Mouse (Mus musculus): Measurements from ENCODE around the gene Sept12. TPM values are rescaled to one million over a fixed set of nuclear protein-coding genes. Genes with fewer than 3 reads are reported as not detected.

Sept12 gene
- polyA plus RNA-seq, 2 experiments: 0.05 TPM; not detected in 1

GRCm38 (mm10) chr16:4998984-4999383, 1.3 kb upstream of the Sept12 start:
- Histone ChIP-seq H3K4me1 (ENCODE audit: control insufficient read depth, insufficient read depth, low read length) (no peaks in the 10 kb centered on the region), H3K9me3 (ENCODE audit: control insufficient read depth, low read length) (no peaks in the 10 kb centered on the region), H3K27ac (replicated peaks; ENCODE audit: low read depth, low read length) (no peak overlapping the region), H3K27me3 (ENCODE audit: control insufficient read depth, insufficient read depth, low read length) (no peaks in the 10 kb centered on the region), H3K4me3 (replicated peaks; ENCODE audit: low read length) (no peak overlapping the region), H3K36me3 (ENCODE audit: control insufficient read depth, insufficient read depth, low read length) (no peaks in the 10 kb centered on the region), H3K4me2 (replicated peaks; ENCODE audit: low read depth, low read length, severe bottlenecking) (no peak overlapping the region), H3K9ac (ENCODE audit: low read depth, low read length, severe bottlenecking) (no peak overlapping the region)
- ATAC-seq (ENCODE audit: low FRiP score, low read depth) (no peak), DNase-seq (ENCODE audit: low spot score) (no peak)
- 60% methylated on average over 1 of the region's 1 CpGs for WGBS
- TF ChIP-seq POLR2A (IDR thresholded peaks at IDR 0.05; ENCODE audit: borderline replicate concordance, extremely low read depth, insufficient read depth, insufficient read length): no peak

- no peak for ATAC-seq (ENCODE audit: low FRiP score, low read depth)
- Histone ChIP-seq H3K9ac (ENCODE audit: low read depth, low read length, severe bottlenecking) (no peak overlapping the region), H3K4me3 (replicated peaks; ENCODE audit: low read length) (no peak overlapping the region), H3K36me3 (ENCODE audit: control insufficient read depth, insufficient read depth, low read length) (no peaks in the 10 kb centered on the region), H3K27ac (replicated peaks; ENCODE audit: low read depth, low read length) (no peak overlapping the region), H3K4me1 (ENCODE audit: control insufficient read depth, insufficient read depth, low read length) (no peaks in the 10 kb centered on the region), H3K9me3 (ENCODE audit: control insufficient read depth, low read length) (no peaks in the 10 kb centered on the region), H3K27me3 (ENCODE audit: control insufficient read depth, insufficient read depth, low read length) (no peaks in the 10 kb centered on the region), H3K4me2 (replicated peaks; ENCODE audit: low read depth, low read length, severe bottlenecking) (no peak overlapping the region)
- no peak for DNase-seq (ENCODE audit: low spot score)
- TF ChIP-seq POLR2A (IDR thresholded peaks at IDR 0.05; ENCODE audit: borderline replicate concordance, extremely low read depth, insufficient read depth, insufficient read length): no peak
- WGBS: 75% methylated on average over 4 of the region's 4 CpGs
Observed at GRCm38 (mm10) chr16:4993276-4993675, 4.4 kb downstream of the Sept12 start.

- 89% methylated on average over 12 of the region's 12 CpGs for WGBS
Observed at GRCm38 (mm10) chr16:4984717-4985116, 12.9 kb downstream of the Sept12 start.

GRCm38 (mm10) chr16:4979755-4980380, 17.8 kb downstream of the Sept12 start:
- 75% methylated on average over 4 of the region's 4 CpGs for WGBS
- no peak for ATAC-seq (ENCODE audit: low FRiP score, low read depth)
- H3K9ac ChIP-seq (ENCODE audit: low read depth, low read length, severe bottlenecking): no peak overlapping the region
- no peaks in the 10 kb centered on the region for H3K27me3 ChIP-seq (ENCODE audit: control insufficient read depth, insufficient read depth, low read length)
- no peak overlapping the region for H3K27ac ChIP-seq (replicated peaks; ENCODE audit: low read depth, low read length)
- DNase-seq (ENCODE audit: low spot score): peak; percentile 21
- H3K4me1 ChIP-seq (ENCODE audit: control insufficient read depth, insufficient read depth, low read length): no peaks in the 10 kb centered on the region
- no peaks in the 10 kb centered on the region for H3K9me3 ChIP-seq (ENCODE audit: control insufficient read depth, low read length)
- H3K4me3 ChIP-seq (replicated peaks; ENCODE audit: low read length): no peak overlapping the region
- no peaks in the 10 kb centered on the region for H3K36me3 ChIP-seq (ENCODE audit: control insufficient read depth, insufficient read depth, low read length)
- TF ChIP-seq POLR2A (IDR thresholded peaks at IDR 0.05; ENCODE audit: borderline replicate concordance, extremely low read depth, insufficient read depth, insufficient read length): no peak
- no peak overlapping the region for H3K4me2 ChIP-seq (replicated peaks; ENCODE audit: low read depth, low read length, severe bottlenecking)

More at GRCm38 (mm10) chr16:4984717-4985116, 12.9 kb downstream of the Sept12 start:
- Histone ChIP-seq H3K36me3 (ENCODE audit: control insufficient read depth, insufficient read depth, low read length) (no peaks in the 10 kb centered on the region), H3K27ac (replicated peaks; ENCODE audit: low read depth, low read length) (no peak overlapping the region), H3K9ac (ENCODE audit: low read depth, low read length, severe bottlenecking) (no peak overlapping the region), H3K9me3 (ENCODE audit: control insufficient read depth, low read length) (no peaks in the 10 kb centered on the region), H3K4me1 (ENCODE audit: control insufficient read depth, insufficient read depth, low read length) (no peaks in the 10 kb centered on the region), H3K4me3 (replicated peaks; ENCODE audit: low read length) (no peak overlapping the region), H3K27me3 (ENCODE audit: control insufficient read depth, insufficient read depth, low read length) (no peaks in the 10 kb centered on the region), H3K4me2 (replicated peaks; ENCODE audit: low read depth, low read length, severe bottlenecking) (no peak overlapping the region)
- DNase-seq (ENCODE audit: low spot score) (no peak), ATAC-seq (ENCODE audit: low FRiP score, low read depth) (no peak)
- no peak for TF ChIP-seq POLR2A (IDR thresholded peaks at IDR 0.05; ENCODE audit: borderline replicate concordance, extremely low read depth, insufficient read depth, insufficient read length)

GRCm38 (mm10) chr16:4978275-4979051, 19.2 kb downstream of the Sept12 start:
- no peaks in the 10 kb centered on the region for H3K27me3 ChIP-seq (ENCODE audit: control insufficient read depth, insufficient read depth, low read length)
- ATAC-seq (ENCODE audit: low FRiP score, low read depth): no peak
- no peak overlapping the region for H3K4me2 ChIP-seq (replicated peaks; ENCODE audit: low read depth, low read length, severe bottlenecking)
- H3K9ac ChIP-seq (ENCODE audit: low read depth, low read length, severe bottlenecking): no peak overlapping the region
- WGBS: 56% methylated on average over 5 of the region's 5 CpGs
- no peak for DNase-seq (ENCODE audit: low spot score)
- H3K36me3 ChIP-seq (ENCODE audit: control insufficient read depth, insufficient read depth, low read length): no peaks in the 10 kb centered on the region
- no peaks in the 10 kb centered on the region for H3K9me3 ChIP-seq (ENCODE audit: control insufficient read depth, low read length)
- H3K27ac ChIP-seq (replicated peaks; ENCODE audit: low read depth, low read length): no peak overlapping the region
- H3K4me3 ChIP-seq (replicated peaks; ENCODE audit: low read length): no peak overlapping the region
- H3K4me1 ChIP-seq (ENCODE audit: control insufficient read depth, insufficient read depth, low read length): no peaks in the 10 kb centered on the region
- TF ChIP-seq POLR2A (IDR thresholded peaks at IDR 0.05; ENCODE audit: borderline replicate concordance, extremely low read depth, insufficient read depth, insufficient read length): no peak

Data from limb, embryonic 14.5 days (tissue).